Mouse (Mus musculus) midbrain, postnatal 0 days (tissue): ENCODE results near the gene Lama4. TPM values are rescaled to one million over a fixed set of nuclear protein-coding genes. Genes with fewer than 3 reads are reported as not detected.

Experiments
- ATAC-seq: fragments of 200-750 bp; cut with Nextera tagmentation; 2 replicates; pipeline ENCODE4 v1.8.0; 2017; ENCODE audit warnings: moderate number of reproducible peaks, mild to moderate bottlenecking, moderate TSS enrichment, moderate library complexity; ENCODE audit not compliant: low FRiP score
- DNase-seq: peaks from one replicate; pipeline ENCODE4 v3.0.0-alpha.2; 2015; ENCODE audit warnings: low spot score
- H3K27ac ChIP-seq: fragments of 300-500 bp; sonication (generic); 2 replicates; pipeline ENCODE4 v1.5.1; 2014; ENCODE audit warnings: low read depth, mild to moderate bottlenecking, low read length, mixed read lengths
- H3K27me3 ChIP-seq: fragments of 300-500 bp; sonication (generic); 2 replicates; pipeline ENCODE4 v1.6.1; 2014; ENCODE audit warnings: low read length, control low read depth, mixed read lengths; ENCODE audit not compliant: insufficient read depth
- H3K36me3 ChIP-seq: fragments of 300-500 bp; sonication (generic); 2 replicates; pipeline ENCODE4 v1.6.1; 2014; ENCODE audit warnings: low read length, control low read depth, mixed read lengths; ENCODE audit not compliant: insufficient read depth
- H3K4me1 ChIP-seq: fragments of 300-500 bp; sonication (generic); 2 replicates; pipeline ENCODE4 v1.6.1; 2014; ENCODE audit warnings: mild to moderate bottlenecking, control low read depth, antibody characterized with exemption, low read length, mixed read lengths; ENCODE audit not compliant: insufficient read depth
- H3K4me2 ChIP-seq: fragments of 300-500 bp; sonication (generic); 2 replicates; pipeline ENCODE4 v1.6.1; 2014; ENCODE audit warnings: low read depth, mild to moderate bottlenecking, low read length, mixed read lengths; ENCODE audit not compliant: poor library complexity, severe bottlenecking
- H3K4me3 ChIP-seq: fragments of 300-500 bp; sonication (generic); 2 replicates; pipeline ENCODE4 v1.5.1; 2014; ENCODE audit warnings: low read depth, mild to moderate bottlenecking, low read length, moderate library complexity
- H3K9ac ChIP-seq: fragments of 300-500 bp; sonication (generic); replicated peaks from 2 replicates; pipeline ENCODE4 v1.6.1; 2014; ENCODE audit warnings: mild to moderate bottlenecking, low read length, moderate library complexity, mixed read lengths; ENCODE audit not compliant: poor library complexity, severe bottlenecking
- H3K9me3 ChIP-seq: fragments of 300-500 bp; sonication (generic); 2 replicates; pipeline ENCODE4 v1.6.1; 2016; ENCODE audit warnings: low read length, control low read depth
- CTCF ChIP-seq: IDR thresholded peaks from 2 replicates; pipeline ENCODE4 v1.5.1; 2016; ENCODE audit warnings: antibody characterized with exemption, mild to moderate bottlenecking
- WGBS: fragments of 180-500 bp; shearing (Covaris S2); extraction: QIAGEN DNeasy Blood & Tissue Kit; methylation state at CpG from one replicate; pipeline ENCODE4 v1.1.7; 2014; 5-methylcytosine and 5-hydroxymethylcytosine counted together
- polyA plus RNA-seq: library from polyadenylated mRNA; unstranded; fragments of >200 nt; fragmentation: Nextera tagmentation; extraction: Ambion mirVana; gene quantifications from 2 replicates; pipeline ENCODE4 v1.2.1, GENCODE M21; 2015
- total RNA-seq: library from RNA; depleted of rRNA; stranded (reverse); fragments of >200 nt; gene quantifications from 2 replicates; pipeline ENCODE4 v1.2.3, GENCODE M21; 2014

Lama4 gene
- total and polyA plus RNA-seq, 2 experiments from 2014 or later = 12.6 to 20.2 TPM

DNA sequence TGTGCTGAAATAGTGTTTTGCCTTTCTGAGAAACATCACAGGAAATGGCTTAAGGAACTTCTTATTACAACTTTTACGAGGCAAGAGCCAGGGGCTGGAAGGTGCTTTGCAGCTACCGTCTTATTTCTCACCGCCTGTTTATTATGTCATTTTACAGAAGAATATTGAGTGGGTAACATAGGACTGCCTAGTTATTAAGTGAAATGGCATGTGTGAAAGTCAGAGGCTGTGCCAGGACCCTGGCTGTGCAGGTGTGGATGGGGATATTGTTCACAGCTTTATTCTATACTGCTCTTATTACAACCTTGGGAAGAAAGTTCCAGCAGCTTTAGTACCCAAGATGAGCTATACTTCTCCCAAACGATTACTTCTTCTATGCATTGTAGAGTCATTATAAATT lies 106.7 kb downstream of the Lama4 start:
- Histone ChIP-seq H3K4me1 (no peaks in the 10 kb centered on the region), H3K4me2 (no peak overlapping the region), H3K36me3 (no peaks in the 10 kb centered on the region), H3K27me3 (no peaks in the 10 kb centered on the region), H3K9ac (no peak overlapping the region), H3K4me3 (no peak overlapping the region), H3K9me3 (no peaks in the 10 kb centered on the region), H3K27ac (no peak overlapping the region)
- 85% methylated on average over 4 of the region's 4 CpGs for WGBS
- no peak for TF ChIP-seq CTCF
- no peak for ATAC-seq
- no peak for DNase-seq

DNA sequence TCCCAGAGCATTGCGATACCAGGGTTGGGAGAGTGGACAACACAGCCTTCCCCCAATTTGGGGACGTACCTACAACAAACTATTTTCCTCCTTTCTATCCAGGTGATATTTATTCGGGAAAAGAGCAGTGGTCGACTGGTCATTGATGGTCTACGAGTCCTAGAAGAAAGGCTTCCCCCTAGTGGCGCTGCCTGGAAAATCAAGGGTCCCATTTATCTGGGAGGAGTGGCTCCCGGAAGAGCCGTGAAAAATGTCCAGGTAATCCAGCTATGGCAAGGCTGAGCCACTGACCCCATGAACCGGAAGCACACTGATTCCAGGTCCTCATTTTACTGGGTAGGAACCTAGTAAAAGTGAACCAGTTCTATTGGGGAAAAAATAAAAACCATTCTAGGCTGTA lies 131.7 kb downstream of the Lama4 start:
- WGBS = 81% methylated on average over 9 of the region's 9 CpGs
- TF ChIP-seq CTCF = peak; percentile 58
- H3K27ac ChIP-seq = no peak overlapping the region
- no peak for ATAC-seq
- H3K4me2 ChIP-seq = no peak overlapping the region
- H3K36me3 ChIP-seq = no peaks in the 10 kb centered on the region
- DNase-seq = peak; percentile 22
- H3K4me1 ChIP-seq = no peaks in the 10 kb centered on the region
- H3K9me3 ChIP-seq = no peaks in the 10 kb centered on the region
- H3K27me3 ChIP-seq = no peaks in the 10 kb centered on the region
- no peak overlapping the region for H3K9ac ChIP-seq
- no peak overlapping the region for H3K4me3 ChIP-seq

DNA sequence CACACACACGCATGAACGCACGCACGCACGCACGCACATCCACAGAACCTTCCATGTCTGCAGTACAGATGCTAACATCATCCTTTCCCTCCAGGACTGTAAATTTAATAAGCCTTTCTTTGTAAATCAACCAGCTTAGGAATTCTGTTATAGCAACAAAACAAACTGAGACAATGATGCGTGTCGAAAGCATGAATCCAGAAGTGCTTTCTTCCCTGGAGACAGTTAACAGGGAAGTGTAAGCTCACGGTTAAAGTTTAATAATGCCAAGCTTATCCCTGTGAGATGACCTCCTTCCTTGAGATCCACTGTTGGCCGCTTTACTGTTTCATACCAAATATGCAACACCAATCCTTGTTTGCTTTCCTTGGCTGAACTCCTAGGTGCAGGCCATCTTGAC lies 133.4 kb downstream of the Lama4 start:
- no peak overlapping the region for H3K4me2 ChIP-seq
- ATAC-seq = no peak
- no peak for DNase-seq
- no peaks in the 10 kb centered on the region for H3K9me3 ChIP-seq
- H3K9ac ChIP-seq = no peak overlapping the region
- H3K4me1 ChIP-seq = no peaks in the 10 kb centered on the region
- H3K27ac ChIP-seq = no peak overlapping the region
- 93% methylated on average over 10 of the region's 10 CpGs for WGBS
- TF ChIP-seq CTCF = no peak
- no peaks in the 10 kb centered on the region for H3K27me3 ChIP-seq
- H3K4me3 ChIP-seq = no peak overlapping the region
- H3K36me3 ChIP-seq = no peaks in the 10 kb centered on the region

DNA sequence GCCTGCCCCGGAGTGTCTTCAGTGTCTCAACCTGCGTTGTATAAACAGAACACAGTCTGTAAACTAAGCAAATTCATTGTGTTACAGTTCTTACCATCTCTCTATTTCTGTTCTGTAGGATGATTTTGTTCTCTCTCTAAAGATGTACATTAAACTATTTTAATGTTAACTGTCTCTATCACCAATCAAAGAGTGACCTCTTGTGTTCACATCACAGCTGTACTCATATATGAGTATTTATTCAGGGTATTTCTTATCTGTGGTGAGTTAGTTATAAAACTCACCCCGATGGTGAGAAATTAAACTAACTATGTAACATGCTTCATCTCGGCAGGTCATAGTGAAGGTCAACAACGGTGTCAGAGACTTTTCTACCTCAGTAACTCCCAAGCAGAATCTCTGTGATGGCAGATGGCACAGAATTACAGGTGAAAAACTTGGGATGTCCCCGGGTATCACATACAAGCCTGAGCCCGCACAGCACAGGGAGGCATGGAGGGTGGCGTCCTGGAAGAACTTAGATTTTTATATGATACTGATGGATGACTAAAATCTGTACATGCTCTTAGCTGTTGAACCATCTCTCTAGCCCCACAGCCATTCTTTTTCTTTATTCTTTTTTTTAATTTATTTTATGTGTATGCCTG lies 139.6 kb downstream of the Lama4 start:
- peak; percentile 44 for DNase-seq
- no peaks in the 10 kb centered on the region for H3K9me3 ChIP-seq
- H3K4me3 ChIP-seq = no peak overlapping the region
- no peak overlapping the region for H3K9ac ChIP-seq
- no peaks in the 10 kb centered on the region for H3K36me3 ChIP-seq
- no peaks in the 10 kb centered on the region for H3K27me3 ChIP-seq
- H3K27ac ChIP-seq = no peak overlapping the region
- WGBS = 92% methylated on average over 8 of the region's 8 CpGs
- no peak overlapping the region for H3K4me2 ChIP-seq
- no peak for ATAC-seq
- peak; percentile 72 for TF ChIP-seq CTCF
- H3K4me1 ChIP-seq = no peaks in the 10 kb centered on the region

DNA sequence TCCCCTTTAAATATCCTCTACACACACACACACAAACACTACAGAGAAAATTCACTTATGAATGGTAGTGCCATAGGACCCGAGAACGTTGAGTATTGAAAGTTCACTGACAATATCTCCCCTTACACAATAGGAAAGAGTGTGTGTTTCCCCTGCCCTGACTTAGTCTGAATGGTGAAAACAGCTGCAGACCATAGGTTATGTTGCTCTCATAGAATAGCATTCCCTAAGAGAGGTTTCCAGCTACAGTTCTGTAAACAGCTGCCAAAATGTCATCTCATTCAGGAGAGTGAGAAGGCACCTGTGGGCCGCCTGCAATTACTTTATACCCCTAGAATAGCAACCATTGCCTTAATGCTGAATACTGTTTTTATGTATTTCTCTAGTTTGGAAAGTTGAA lies 141.1 kb downstream of the Lama4 start:
- Histone ChIP-seq H3K27ac (no peak overlapping the region), H3K36me3 (no peaks in the 10 kb centered on the region), H3K27me3 (no peaks in the 10 kb centered on the region), H3K4me2 (no peak overlapping the region), H3K4me1 (no peaks in the 10 kb centered on the region), H3K9ac (no peak overlapping the region), H3K9me3 (no peaks in the 10 kb centered on the region), H3K4me3 (no peak overlapping the region)
- no peak for TF ChIP-seq CTCF
- ATAC-seq (no peak), DNase-seq (no peak)
- WGBS = 52% methylated on average over 3 of the region's 3 CpGs

DNA sequence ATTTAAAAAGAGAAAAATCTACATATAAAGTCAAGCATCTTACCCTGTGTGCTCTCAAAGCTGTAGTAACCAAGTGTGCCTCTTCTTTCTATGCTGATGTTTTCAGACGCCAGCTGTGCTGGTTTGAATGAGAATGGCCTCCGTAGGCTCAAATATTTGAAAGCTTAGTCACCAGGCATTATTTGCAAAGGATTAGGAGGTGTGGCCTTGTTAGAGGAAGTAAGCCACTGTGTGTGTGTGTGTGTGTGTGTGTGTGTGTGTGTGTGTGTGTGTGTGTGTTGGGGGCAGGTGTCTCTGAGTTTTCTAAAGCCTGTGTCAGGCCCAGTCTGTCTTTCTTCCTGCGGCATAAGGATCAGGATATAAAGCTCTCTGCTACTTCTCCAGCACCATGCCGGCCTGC lies 141.6 kb downstream of the Lama4 start:
- Histone ChIP-seq H3K9me3 (no peaks in the 10 kb centered on the region), H3K9ac (no peak overlapping the region), H3K4me1 (no peaks in the 10 kb centered on the region), H3K36me3 (no peaks in the 10 kb centered on the region), H3K27me3 (no peaks in the 10 kb centered on the region), H3K4me2 (no peak overlapping the region), H3K4me3 (no peak overlapping the region), H3K27ac (no peak overlapping the region)
- TF ChIP-seq CTCF = no peak
- no peak for ATAC-seq
- 33% methylated on average over 4 of the region's 4 CpGs for WGBS
- DNase-seq = no peak
